Mouse (Mus musculus): ENCODE results near the gene Hist3h2a. TPM values are rescaled to one million over a fixed set of nuclear protein-coding genes. Genes with fewer than 3 reads are reported as not detected.

The Hist3h2a gene
- polyA plus RNA-seq, 1 experiment from 2014 or later, result 91.9 TPM

DNA sequence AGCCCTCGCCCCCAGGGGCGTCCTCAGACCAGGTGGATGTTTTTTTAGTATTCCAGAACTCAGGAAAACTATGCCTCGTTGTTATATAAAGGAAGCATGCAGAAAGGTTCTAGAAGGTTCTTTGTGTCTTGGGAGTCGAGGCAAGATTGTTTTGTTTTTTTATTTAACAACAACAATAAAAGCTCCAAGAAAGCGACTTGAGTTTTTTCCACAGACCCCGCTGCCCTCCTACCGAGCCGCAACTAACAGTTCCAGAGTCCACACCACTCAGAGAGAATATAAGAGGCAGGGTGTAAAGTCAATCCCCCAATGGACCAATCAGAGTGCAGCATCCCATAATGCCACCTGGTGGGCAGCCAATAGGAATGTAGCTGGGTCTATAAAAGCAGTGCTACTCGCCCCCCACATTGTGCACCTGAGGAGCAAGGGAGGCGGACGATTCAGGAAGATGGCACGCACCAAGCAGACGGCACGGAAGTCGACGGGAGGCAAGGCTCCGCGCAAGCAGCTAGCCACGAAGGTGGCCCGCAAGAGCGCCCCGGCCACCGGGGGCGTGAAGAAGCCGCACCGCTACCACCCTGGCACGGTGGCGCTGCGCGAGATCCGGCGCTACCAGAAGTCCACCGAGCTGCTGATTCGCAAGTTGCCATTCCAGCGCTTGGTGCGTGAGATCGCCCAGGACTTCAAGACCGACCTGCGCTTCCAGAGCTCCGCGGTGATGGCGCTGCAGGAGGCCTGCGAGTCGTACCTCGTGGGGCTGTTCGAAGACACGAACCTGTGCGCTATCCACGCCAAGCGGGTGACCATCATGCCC, 7.1 kb downstream of the Hist3h2a start:
- peaks cover 6% of the 10 kb centered on the region for H3K9me3 ChIP-seq
- H3K4me3 ChIP-seq (replicated peaks), result no peak overlapping the region
- ATAC-seq (ENCODE audit: low FRiP score), result no peak
- H3K9ac ChIP-seq, result no peak overlapping the region
- no peak overlapping the region for H3K4me2 ChIP-seq
- WGBS, result 68% methylated on average over 50 of the region's 50 CpGs
- peaks cover 9% of the 10 kb centered on the region; the same call in 1 of the 2 replicates for H3K27me3 ChIP-seq
- no peak overlapping the region for H3K27ac ChIP-seq
- peaks cover 9% of the 10 kb centered on the region for H3K36me3 ChIP-seq (replicated peaks)
- H3K4me1 ChIP-seq, result peaks cover 39% of the 10 kb centered on the region

DNA sequence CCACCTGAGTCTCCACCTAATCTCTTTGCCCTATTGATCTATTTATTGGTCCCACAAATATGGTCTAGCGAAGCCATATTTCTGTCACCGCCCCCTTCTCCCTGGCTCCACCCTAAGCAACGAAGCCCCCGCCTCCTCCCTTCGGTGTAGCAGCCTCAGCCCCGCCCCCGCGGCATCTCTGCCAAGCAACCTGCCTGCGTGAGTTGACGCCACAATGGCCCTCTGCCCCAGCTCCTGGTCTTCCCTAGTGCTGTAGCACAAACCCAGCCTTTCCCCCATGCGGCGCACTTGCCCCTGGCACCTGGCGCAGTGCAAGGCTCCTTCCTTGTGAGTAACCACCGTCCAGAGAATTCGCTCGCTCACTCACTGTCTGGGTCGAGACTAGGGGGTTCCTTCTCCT, 9.1 kb downstream of the Hist3h2a start:
- Histone ChIP-seq H3K36me3 (replicated peaks) (no peaks in the 10 kb centered on the region), H3K9ac (no peak overlapping the region), H3K4me2 (peak overlapping the region; percentile 2; the same call in 1 of the 2 replicates), H3K27ac (no peak overlapping the region), H3K4me1 (peaks cover 21% of the 10 kb centered on the region), H3K4me3 (replicated peaks) (no peak overlapping the region), H3K9me3 (peaks cover 6% of the 10 kb centered on the region), H3K27me3 (peaks cover 9% of the 10 kb centered on the region; the same call in 1 of the 2 replicates)
- WGBS, result 40% methylated on average over 17 of the region's 17 CpGs
- no peak for ATAC-seq (ENCODE audit: low FRiP score)

- H3K4me2 ChIP-seq, result no peak overlapping the region
- H3K9me3 ChIP-seq, result peaks cover 6% of the 10 kb centered on the region
- peaks cover 9% of the 10 kb centered on the region; the same call in 1 of the 2 replicates for H3K27me3 ChIP-seq
- ATAC-seq (ENCODE audit: low FRiP score), result no peak
- no peak overlapping the region for H3K9ac ChIP-seq
- no peak overlapping the region for H3K4me3 ChIP-seq (replicated peaks)
- no peaks in the 10 kb centered on the region for H3K36me3 ChIP-seq (replicated peaks)
- 84% methylated on average over 7 of the region's 7 CpGs for WGBS
- no peak overlapping the region for H3K27ac ChIP-seq
- H3K4me1 ChIP-seq, result peaks cover 16% of the 10 kb centered on the region
These were observed 9.7 kb downstream of the Hist3h2a start for GRCm38 (mm10) chr11:58964216-58964615.

DNA sequence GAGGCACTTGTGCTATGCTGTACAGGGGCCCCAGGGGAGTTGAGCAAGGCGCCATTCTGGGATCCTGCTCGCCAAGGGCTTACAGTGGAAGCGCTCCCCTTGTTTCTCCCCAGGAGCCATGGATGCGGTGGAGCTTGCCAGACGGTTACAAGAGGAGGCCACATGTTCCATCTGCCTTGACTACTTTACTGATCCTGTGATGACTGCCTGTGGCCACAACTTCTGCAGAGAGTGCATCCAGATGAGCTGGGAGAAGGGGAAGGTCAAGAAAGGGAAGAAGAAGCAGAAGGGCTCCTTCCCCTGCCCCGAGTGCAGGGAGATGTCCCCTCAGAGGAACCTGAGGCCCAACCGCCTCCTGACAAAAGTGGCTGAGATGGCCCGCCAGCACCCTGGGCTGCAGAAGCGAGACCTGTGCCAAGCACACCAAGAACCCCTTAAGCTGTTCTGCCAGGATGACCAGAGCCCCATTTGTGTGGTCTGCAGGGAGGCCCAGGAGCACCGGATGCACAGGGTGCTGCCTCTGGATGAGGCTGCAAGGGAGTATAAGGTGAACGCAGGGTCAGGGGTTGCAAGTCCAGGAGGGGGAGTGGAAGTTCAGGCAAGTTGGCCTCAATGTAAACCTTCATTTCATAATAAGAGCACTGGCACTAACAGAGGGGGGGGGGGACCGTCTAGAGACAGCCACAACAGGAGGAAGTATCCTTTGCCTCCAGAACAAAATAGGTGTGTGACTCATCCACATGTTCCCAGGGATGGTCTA, 10.7 kb downstream of the Hist3h2a start:
- Histone ChIP-seq H3K27me3 (peaks cover 9% of the 10 kb centered on the region; the same call in 1 of the 2 replicates), H3K4me1 (peaks cover 10% of the 10 kb centered on the region; the same call in 1 of the 2 replicates), H3K36me3 (replicated peaks) (peaks cover 7% of the 10 kb centered on the region; the same call in 1 of the 2 replicates), H3K4me2 (no peak overlapping the region), H3K4me3 (replicated peaks) (no peak overlapping the region), H3K9ac (no peak overlapping the region), H3K27ac (no peak overlapping the region), H3K9me3 (peaks cover 6% of the 10 kb centered on the region)
- 53% methylated on average over 12 of the region's 12 CpGs for WGBS
- ATAC-seq (ENCODE audit: low FRiP score), result no peak

- no peak overlapping the region for H3K4me2 ChIP-seq
- no peaks in the 10 kb centered on the region for H3K9me3 ChIP-seq
- no peak for ATAC-seq (ENCODE audit: low FRiP score)
- WGBS, result 98% methylated on average over 1 of the region's 1 CpGs
- H3K36me3 ChIP-seq (replicated peaks), result peaks cover 22% of the 10 kb centered on the region
- H3K27me3 ChIP-seq, result no peaks in the 10 kb centered on the region
- no peak overlapping the region for H3K27ac ChIP-seq
- H3K9ac ChIP-seq, result no peak overlapping the region
- peaks cover 10% of the 10 kb centered on the region; the same call in 1 of the 2 replicates for H3K4me1 ChIP-seq
- H3K4me3 ChIP-seq (replicated peaks), result no peak overlapping the region
These were observed 12.9 kb downstream of the Hist3h2a start for GRCm38 (mm10) chr11:58967346-58967745.

GRCm38 (mm10) chr11:58968551-58968950, 14.1 kb downstream of the Hist3h2a start:
- no peak overlapping the region for H3K4me2 ChIP-seq
- peaks cover 22% of the 10 kb centered on the region for H3K36me3 ChIP-seq (replicated peaks)
- H3K27ac ChIP-seq, result no peak overlapping the region
- no peak overlapping the region for H3K9ac ChIP-seq
- no peak overlapping the region for H3K4me3 ChIP-seq (replicated peaks)
- H3K27me3 ChIP-seq, result no peaks in the 10 kb centered on the region
- WGBS, result 85% methylated on average over 7 of the region's 7 CpGs
- ATAC-seq (ENCODE audit: low FRiP score), result no peak
- H3K9me3 ChIP-seq, result no peaks in the 10 kb centered on the region
- peaks cover 10% of the 10 kb centered on the region; the same call in 1 of the 2 replicates for H3K4me1 ChIP-seq

DNA sequence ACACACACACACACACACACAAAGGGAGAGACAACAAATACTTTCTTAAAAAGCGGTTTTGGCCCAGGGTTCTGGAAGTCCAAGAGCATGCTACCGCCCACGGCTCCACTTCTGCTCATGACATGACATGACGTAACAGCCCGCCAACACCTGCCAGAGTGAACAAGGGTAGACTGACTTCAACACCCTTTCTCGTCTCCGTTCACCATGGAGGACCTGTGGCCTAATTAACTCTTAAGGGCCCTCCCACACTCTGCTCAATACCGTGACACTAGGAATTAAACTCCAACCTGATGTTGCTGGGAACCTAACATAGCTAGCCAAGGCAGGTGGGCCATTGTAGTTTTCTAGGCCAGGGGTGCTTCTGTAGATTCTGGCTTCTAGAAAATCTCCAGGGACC, 14.5 kb downstream of the Hist3h2a start:
- Histone ChIP-seq H3K4me1 (peaks cover 10% of the 10 kb centered on the region; the same call in 1 of the 2 replicates), H3K36me3 (replicated peaks) (peaks cover 22% of the 10 kb centered on the region), H3K4me3 (replicated peaks) (no peak overlapping the region), H3K27me3 (no peaks in the 10 kb centered on the region), H3K9ac (no peak overlapping the region), H3K4me2 (no peak overlapping the region), H3K27ac (no peak overlapping the region), H3K9me3 (no peaks in the 10 kb centered on the region)
- ATAC-seq (ENCODE audit: low FRiP score), result no peak
- WGBS, result 90% methylated on average over 8 of the region's 8 CpGs

DNA sequence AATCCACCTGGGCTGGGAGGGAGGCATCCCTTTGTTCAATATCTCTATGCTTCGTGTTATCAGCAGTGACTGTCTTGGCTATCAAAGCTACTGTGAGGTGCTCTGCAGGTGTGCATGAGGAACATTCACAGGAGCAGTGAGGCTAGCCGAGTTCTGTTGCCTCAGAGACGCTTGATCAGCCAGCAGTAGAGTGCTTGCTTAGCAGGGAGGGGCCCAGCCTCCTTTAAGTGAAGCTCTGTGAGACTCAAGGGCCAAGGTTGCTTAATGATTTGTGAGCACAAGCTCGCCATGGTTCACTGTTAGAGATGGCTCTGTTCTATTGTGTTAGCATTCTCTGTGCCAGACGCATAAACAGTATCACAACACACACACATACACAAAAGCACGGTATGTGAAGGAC, 15.2 kb downstream of the Hist3h2a start:
- no peaks in the 10 kb centered on the region for H3K27me3 ChIP-seq
- H3K9me3 ChIP-seq, result no peaks in the 10 kb centered on the region
- peaks cover 23% of the 10 kb centered on the region for H3K36me3 ChIP-seq (replicated peaks)
- ATAC-seq (ENCODE audit: low FRiP score), result no peak
- 80% methylated on average over 6 of the region's 6 CpGs for WGBS
- H3K4me2 ChIP-seq, result no peak overlapping the region
- no peak overlapping the region for H3K4me3 ChIP-seq (replicated peaks)
- H3K9ac ChIP-seq, result no peak overlapping the region
- peaks cover 7% of the 10 kb centered on the region; the same call in 1 of the 2 replicates for H3K4me1 ChIP-seq
- no peak overlapping the region for H3K27ac ChIP-seq

DNA sequence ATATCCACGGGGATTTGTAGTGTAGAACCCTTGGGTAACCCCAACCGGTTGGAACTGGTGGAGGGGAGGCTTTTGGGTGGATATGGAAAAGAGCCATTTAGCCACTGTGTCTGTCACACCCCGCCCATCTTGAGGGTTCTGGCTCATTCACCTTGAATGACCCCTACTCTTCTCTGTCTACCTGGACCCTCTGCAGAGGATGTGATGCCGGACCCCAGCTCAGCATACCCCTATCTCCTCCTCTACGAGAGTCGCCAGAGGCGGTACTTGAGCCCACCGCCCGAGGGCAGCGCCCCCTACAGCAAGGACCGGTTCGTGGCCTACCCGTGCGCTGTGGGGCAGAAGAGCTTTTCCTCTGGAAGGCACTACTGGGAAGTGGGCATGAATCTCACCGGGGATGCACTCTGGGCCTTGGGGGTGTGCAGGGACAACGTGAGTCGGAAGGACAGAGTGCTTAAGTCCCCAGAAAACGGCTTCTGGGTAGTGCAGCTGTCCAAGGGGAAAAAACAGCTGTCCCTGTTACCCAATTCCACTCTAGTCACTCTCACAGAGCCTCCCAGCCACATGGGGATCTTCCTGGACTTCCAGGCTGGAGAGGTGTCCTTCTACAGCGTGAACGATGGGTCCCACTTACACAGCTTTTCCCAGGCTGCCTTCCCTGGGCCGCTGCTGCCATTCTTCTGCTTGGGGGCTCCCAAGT, 16.5 kb downstream of the Hist3h2a start:
- Histone ChIP-seq H3K4me3 (replicated peaks) (no peak overlapping the region), H3K27ac (no peak overlapping the region), H3K4me2 (no peak overlapping the region), H3K4me1 (peaks cover 8% of the 10 kb centered on the region), H3K27me3 (no peaks in the 10 kb centered on the region), H3K36me3 (replicated peaks) (peaks cover 25% of the 10 kb centered on the region), H3K9ac (no peak overlapping the region), H3K9me3 (no peaks in the 10 kb centered on the region)
- WGBS, result 89% methylated on average over 21 of the region's 21 CpGs
- no peak for ATAC-seq (ENCODE audit: low FRiP score)

DNA sequence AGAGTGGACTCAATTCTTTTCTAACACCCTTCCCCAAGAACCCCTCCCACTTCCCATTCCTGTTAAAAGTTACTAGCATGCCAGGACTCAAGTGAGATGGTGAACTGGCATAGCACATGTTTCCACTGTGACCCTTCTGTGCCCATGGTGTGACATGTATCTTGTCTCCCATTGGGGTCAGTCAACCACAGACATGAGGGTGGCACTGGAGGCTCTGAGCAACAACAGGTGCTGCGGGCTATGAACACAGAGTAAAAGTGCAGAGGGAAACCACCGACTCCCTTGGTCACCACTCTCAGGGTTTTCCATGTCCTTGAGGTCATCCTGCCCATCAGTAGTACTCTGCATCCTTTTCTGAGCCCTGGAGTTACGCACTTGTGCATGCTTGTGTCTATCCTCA, 17.3 kb downstream of the Hist3h2a start:
- Histone ChIP-seq H3K4me1 (peaks cover 10% of the 10 kb centered on the region), H3K27ac (no peak overlapping the region), H3K4me3 (replicated peaks) (no peak overlapping the region), H3K4me2 (no peak overlapping the region), H3K9me3 (no peaks in the 10 kb centered on the region), H3K9ac (no peak overlapping the region), H3K36me3 (replicated peaks) (peaks cover 25% of the 10 kb centered on the region), H3K27me3 (no peaks in the 10 kb centered on the region)
- ATAC-seq (ENCODE audit: low FRiP score), result no peak
- 92% methylated on average over 3 of the region's 3 CpGs for WGBS

DNA sequence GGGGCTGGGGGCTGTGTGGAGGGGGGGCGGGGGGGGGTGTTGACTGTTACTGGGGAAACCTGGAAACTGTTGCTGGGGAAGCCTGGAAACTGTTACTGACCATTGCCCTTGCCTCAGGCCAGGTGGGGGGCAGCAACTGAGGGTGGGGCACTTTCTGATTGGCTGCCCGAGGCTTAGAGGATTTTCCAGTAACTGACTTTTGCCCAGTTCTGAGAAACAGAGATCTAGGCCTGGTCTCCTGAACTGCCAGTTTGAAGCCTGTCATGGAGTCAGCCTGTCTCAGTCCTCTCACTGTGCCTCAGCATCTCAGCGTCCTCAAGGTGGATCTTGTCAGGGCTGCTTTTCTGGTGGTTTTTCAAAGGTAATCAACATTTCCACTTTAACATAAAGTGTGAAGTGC, 19.9 kb downstream of the Hist3h2a start:
- Histone ChIP-seq H3K27ac (no peak overlapping the region), H3K4me3 (replicated peaks) (no peak overlapping the region), H3K4me2 (no peak overlapping the region), H3K36me3 (replicated peaks) (peaks cover 25% of the 10 kb centered on the region), H3K9ac (no peak overlapping the region), H3K27me3 (no peaks in the 10 kb centered on the region), H3K9me3 (no peaks in the 10 kb centered on the region), H3K4me1 (peaks cover 24% of the 10 kb centered on the region)
- no peak for ATAC-seq (ENCODE audit: low FRiP score)
- WGBS, result 92% methylated on average over 3 of the region's 3 CpGs

DNA sequence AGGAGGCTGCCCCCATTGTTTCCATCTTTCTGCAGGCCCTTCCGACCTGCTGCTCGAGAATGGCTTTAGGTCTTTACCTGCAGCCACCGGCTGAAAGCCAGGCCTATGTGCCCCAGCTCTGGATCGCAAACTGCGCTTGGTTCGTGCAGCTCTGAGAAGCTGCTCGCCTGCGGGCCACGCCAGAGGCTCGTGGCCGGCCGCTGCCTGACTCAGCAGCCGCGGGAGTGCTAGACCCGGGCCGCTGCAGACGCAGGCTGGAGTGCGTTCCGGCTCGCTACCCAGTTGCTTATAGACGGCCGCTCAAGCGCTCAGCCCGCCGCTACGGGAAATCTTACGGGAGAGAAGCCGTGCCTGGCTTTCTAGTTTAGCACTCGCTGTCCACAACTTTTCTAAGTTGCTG, 22.7 kb downstream of the Hist3h2a start:
- Histone ChIP-seq H3K4me3 (replicated peaks) (peak overlapping the region; percentile 92), H3K4me1 (peaks cover 42% of the 10 kb centered on the region), H3K9me3 (no peaks in the 10 kb centered on the region), H3K4me2 (peak overlapping the region; percentile 99), H3K27ac (peak overlapping the region; percentile 75; the same call in 1 of the 2 replicates), H3K27me3 (no peaks in the 10 kb centered on the region), H3K9ac (peak overlapping the region; percentile 94), H3K36me3 (replicated peaks) (peaks cover 8% of the 10 kb centered on the region)
- under 1% methylated on average over 29 of the region's 29 CpGs for WGBS
- no peak for ATAC-seq (ENCODE audit: low FRiP score)
